Mouse (Mus musculus) heart, adult 2 months (tissue): ENCODE measurements at regions not wholly inside any gene's neighbourhood (a gene's known extent, or its start where the extent isn't known, plus 50 kb on each side); places are given as distances from the start of the nearest gene placed in this dataset.

ENCODE experiments used
- DNase-seq, 2 experiments: peaks; one replicate each; pipeline ENCODE4 v3.0.0; 2021
- H3K27ac ChIP-seq: fragments of 200-600 bp; 2 replicates; pipeline ENCODE4 v1.8.1; 2022
- H3K27me3 ChIP-seq: fragments of 200-500 bp; 2 replicates; pipeline ENCODE4 v1.6.1; 2012; ENCODE audit warnings: mild to moderate bottlenecking, low read length, inconsistent platforms, mixed read lengths; ENCODE audit not compliant: control insufficient read depth, insufficient read depth
- H3K36me3 ChIP-seq: fragments of 200-500 bp; 2 replicates; pipeline ENCODE4 v1.6.1; 2012; ENCODE audit warnings: low read length, inconsistent platforms; ENCODE audit not compliant: control insufficient read depth, insufficient read depth
- H3K4me1 ChIP-seq: fragments of 200-500 bp; 2 replicates; pipeline ENCODE4 v1.6.1; 2011; ENCODE audit warnings: low read length; ENCODE audit not compliant: control insufficient read depth, insufficient read depth
- H3K4me3 ChIP-seq: fragments of 200-600 bp; 2 replicates; pipeline ENCODE4 v1.8.1; 2022
- H3K79me2 ChIP-seq: fragments of 200-500 bp; replicated peaks from 2 replicates; pipeline ENCODE4 v1.6.1; 2012; ENCODE audit warnings: mild to moderate bottlenecking, inconsistent platforms, low read length, moderate library complexity, mixed read lengths; ENCODE audit not compliant: control insufficient read depth, insufficient read depth
- H3K9ac ChIP-seq: fragments of 200-500 bp; 2 replicates; pipeline ENCODE4 v1.6.1; 2012; ENCODE audit warnings: low read depth, mild to moderate bottlenecking, control low read depth, inconsistent platforms, low read length, mixed read lengths
- CTCF ChIP-seq: fragments of 200-600 bp; IDR thresholded peaks from 2 replicates; pipeline ENCODE4 v1.8.1; 2022; ENCODE audit warnings: antibody characterized with exemption, mild to moderate bottlenecking, moderate library complexity
- EP300 ChIP-seq: fragments of 200-500 bp; IDR thresholded peaks from 2 replicates; pipeline ENCODE4 v1.6.1; 2011; ENCODE audit warnings: low read depth, low read length, control low read depth; ENCODE audit not compliant: insufficient read depth
- POLR2A ChIP-seq: fragments of 200-500 bp; IDR thresholded peaks from 2 replicates; pipeline ENCODE4 v1.6.1; 2011; ENCODE audit warnings: mild to moderate bottlenecking, low read depth, low read length, control low read depth; ENCODE audit not compliant: insufficient read depth
- WGBS: fragments of 180-500 bp; shearing (Covaris S2); methylation state at CpG from one replicate; pipeline ENCODE4 v1.1.7; 2018; 5-methylcytosine and 5-hydroxymethylcytosine counted together
- intact Hi-C: fragments of 180-260 bp; cut with DNase I; formaldehyde crosslinking; loops from one replicate; pipeline ENCODE4 v1.15.1; 2025

GRCm38 (mm10) chr17:9888494-9888893, 219.0 kb upstream of the Pabpc6 start:
- 65% methylated on average over 4 of the region's 4 CpGs for WGBS
- H3K9ac ChIP-seq = peak overlapping the region; percentile 23; the same call in 1 of the 2 replicates
- intact Hi-C loops = no loop called here

GRCm38 (mm10) chr17:9885110-9885509, 215.6 kb upstream of the Pabpc6 start:
- Histone ChIP-seq H3K36me3 (no peaks in the 10 kb centered on the region), H3K4me1 (peaks cover 2% of the 10 kb centered on the region; the same call in 1 of the 2 replicates), H3K27ac (no peak overlapping the region), H3K79me2 (no peaks in the 10 kb centered on the region), H3K9ac (no peak overlapping the region), H3K4me3 (no peak overlapping the region), H3K27me3 (no peaks in the 10 kb centered on the region)
- DNase-seq = no peak
- WGBS = 85% methylated on average over 7 of the region's 7 CpGs
- TF ChIP-seq EP300 = no peak
- TF ChIP-seq CTCF = no peak
- TF ChIP-seq POLR2A = no peak
- intact Hi-C loops = no loop called here

More at GRCm38 (mm10) chr17:9888494-9888893, 219.0 kb upstream of the Pabpc6 start:
- H3K27me3 ChIP-seq = no peaks in the 10 kb centered on the region
- peak overlapping the region; percentile 68 for H3K27ac ChIP-seq
- peaks cover 2% of the 10 kb centered on the region; the same call in 1 of the 2 replicates for H3K4me1 ChIP-seq
- H3K4me3 ChIP-seq = no peak overlapping the region
- DNase-seq = no peak
- H3K79me2 ChIP-seq = no peaks in the 10 kb centered on the region
- H3K36me3 ChIP-seq = no peaks in the 10 kb centered on the region
- no peak for TF ChIP-seq EP300
- TF ChIP-seq CTCF = no peak
- TF ChIP-seq POLR2A = no peak

GRCm38 (mm10) chr17:9882639-9883226, 213.2 kb upstream of the Pabpc6 start:
- no peak for TF ChIP-seq EP300
- no peak for TF ChIP-seq POLR2A
- no peak for TF ChIP-seq CTCF
- 94% methylated on average over 9 of the region's 9 CpGs for WGBS
- Histone ChIP-seq H3K4me3 (no peak overlapping the region), H3K4me1 (no peaks in the 10 kb centered on the region), H3K27ac (no peak overlapping the region), H3K27me3 (no peaks in the 10 kb centered on the region), H3K79me2 (no peaks in the 10 kb centered on the region), H3K9ac (no peak overlapping the region), H3K36me3 (no peaks in the 10 kb centered on the region)
- DNase-seq = no peak
- intact Hi-C loops = no loop called here

GRCm38 (mm10) chr17:9879556-9880206, 210.2 kb upstream of the Pabpc6 start:
- intact Hi-C loops = no loop called here
- H3K27me3 ChIP-seq = no peaks in the 10 kb centered on the region
- no peak for TF ChIP-seq CTCF
- no peak for TF ChIP-seq EP300
- no peak for TF ChIP-seq POLR2A
- H3K4me3 ChIP-seq = no peak overlapping the region
- H3K79me2 ChIP-seq = no peaks in the 10 kb centered on the region
- no peak overlapping the region for H3K9ac ChIP-seq
- no peaks in the 10 kb centered on the region for H3K36me3 ChIP-seq
- H3K27ac ChIP-seq = no peak overlapping the region
- no peak for DNase-seq
- no peaks in the 10 kb centered on the region for H3K4me1 ChIP-seq
- 87% methylated on average over 12 of the region's 12 CpGs for WGBS

GRCm38 (mm10) chr17:9873695-9874094, 204.2 kb upstream of the Pabpc6 start:
- peaks cover 3% of the 10 kb centered on the region for H3K4me1 ChIP-seq
- intact Hi-C loops = no loop called here
- H3K79me2 ChIP-seq = no peaks in the 10 kb centered on the region
- no peak for DNase-seq
- no peaks in the 10 kb centered on the region for H3K27me3 ChIP-seq
- H3K4me3 ChIP-seq = no peak overlapping the region
- no peak for TF ChIP-seq CTCF
- no peak for TF ChIP-seq POLR2A
- no peak for TF ChIP-seq EP300
- no peak overlapping the region for H3K27ac ChIP-seq
- no peaks in the 10 kb centered on the region for H3K36me3 ChIP-seq
- H3K9ac ChIP-seq = no peak overlapping the region
- WGBS = 74% methylated on average over 10 of the region's 10 CpGs

- TF ChIP-seq EP300 (no peak), CTCF (peak; percentile 32; the same call in 1 of the 2 replicates)
- intact Hi-C loops = no loop called here
- Histone ChIP-seq H3K9ac (no peak overlapping the region), H3K4me1 (peaks cover 3% of the 10 kb centered on the region), H3K27me3 (no peaks in the 10 kb centered on the region), H3K4me3 (no peak overlapping the region), H3K27ac (no peak overlapping the region), H3K36me3 (no peaks in the 10 kb centered on the region), H3K79me2 (no peaks in the 10 kb centered on the region)
- WGBS = 41% methylated on average over 3 of the region's 3 CpGs
- DNase-seq = peak in 1 of 2 experiments; percentile 15
Observed at GRCm38 (mm10) chr17:9870237-9870636, 200.7 kb upstream of the Pabpc6 start.
